Comparison of ENCODE assay signal across 21 mouse cellular contexts in the genomic region with DNA sequence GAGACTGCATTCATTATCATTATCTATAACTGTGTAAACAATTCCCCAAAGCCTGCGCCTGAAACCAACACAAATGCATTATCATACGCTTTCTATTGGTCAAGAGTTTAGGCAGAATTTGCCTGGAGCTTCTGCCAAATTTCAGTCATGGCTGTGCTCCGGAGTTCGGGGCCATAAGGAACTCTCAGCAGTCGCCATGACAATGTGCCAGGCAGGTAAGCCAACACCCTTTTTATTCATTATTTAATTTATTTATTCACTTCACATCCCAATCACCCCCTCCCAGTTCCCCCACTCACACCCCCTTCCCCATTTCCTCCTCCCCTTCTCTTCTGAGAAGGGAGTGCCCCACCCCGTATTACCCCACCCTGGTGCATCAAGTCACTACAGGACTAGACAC.
DNase-seq lines count a peak whose midpoint lies in the region; ATAC-seq lines count a peak whose summit lies in the region.
"Had no signal": no experiment of that assay in that cellular context is flagged by ENCODE, and none has a peak within 500 bp of the region (broad histone marks: within the 10 kb centered on the region; RNA-seq: fewer than 3 reads in every experiment).

No protein-coding gene starts in this region.

- ATAC-seq in cerebellum, adult (ENCODE audit: insufficient number of reproducible peaks, low FRiP score, low TSS enrichment): no peak
- no peak for ATAC-seq in forebrain, embryonic 12.5 days (ENCODE audit: low FRiP score)
- ATAC-seq: activated CD4-positive, CD25-positive, alpha-beta regulatory T cell, adult 4 months; forebrain, embryonic 14.5 days; hindbrain, embryonic 16.5 days; inflammation-experienced regulatory T-cells, adult 6 months; Patski had no signal

- H3K9ac ChIP-seq in forebrain, embryonic 12.5 days: no peak overlapping the region
- H3K9ac ChIP-seq: heart, embryonic 13.5 days; hindbrain, embryonic 12.5 days had no signal

- no peaks in the 10 kb centered on the region for H3K36me3 ChIP-seq in forebrain, embryonic 12.5 days (replicated peaks)
- H3K36me3 ChIP-seq: embryonic facial prominence, embryonic 10.5 days; heart, embryonic 13.5 days; hindbrain, embryonic 12.5 days had no signal

- H3K27ac ChIP-seq in forebrain, embryonic 12.5 days: no peak overlapping the region
- H3K27ac ChIP-seq: embryonic facial prominence, embryonic 10.5 days; gastrocnemius, adult 2 months; heart, embryonic 13.5 days; hindbrain, embryonic 12.5 days had no signal

- no peak overlapping the region for H3K4me2 ChIP-seq in forebrain, embryonic 12.5 days
- H3K4me2 ChIP-seq: heart, embryonic 13.5 days; hindbrain, embryonic 12.5 days had no signal

- no peaks in the 10 kb centered on the region for H3K27me3 ChIP-seq in forebrain, embryonic 12.5 days
- H3K27me3 ChIP-seq: heart, embryonic 13.5 days; hindbrain, embryonic 12.5 days had no signal

- H3K4me1 ChIP-seq in forebrain, embryonic 12.5 days: peaks cover 13% of the 10 kb centered on the region; the same call in 1 of the 2 replicates
- H3K4me1 ChIP-seq: hindbrain, embryonic 12.5 days had no signal

- 84% methylated on average over 6 of the region's 6 CpGs for WGBS in forebrain, embryonic 12.5 days

- no peak overlapping the region for H3K4me3 ChIP-seq in forebrain, embryonic 12.5 days (replicated peaks)
- H3K4me3 ChIP-seq: embryonic facial prominence, embryonic 10.5 days; gastrocnemius, adult 2 months; heart, embryonic 13.5 days; hindbrain, embryonic 12.5 days had no signal

- peak; percentile 34 for DNase-seq in cerebellum, adult 11-12 months
- DNase-seq in cerebellum, adult 8-10 months: peak; percentile 16
- peak; percentile 41 to 71 for DNase-seq in cerebellum, postnatal 14 days
- DNase-seq in adrenal gland, adult 8-10 months: no peak
- DNase-seq in embryo, embryonic 10.5 days (ENCODE audit: low spot score): no peak
- DNase-seq: adrenal gland, adult 2 months; gastrocnemius, adult 2 months; gastrocnemius, postnatal 25 days; heart, postnatal 4 days; kidney, adult 11 months; kidney, adult 9 months had no signal

- H3K9me3 ChIP-seq in forebrain, embryonic 12.5 days: no peaks in the 10 kb centered on the region
- H3K9me3 ChIP-seq: embryonic facial prominence, embryonic 10.5 days; heart, embryonic 13.5 days; hindbrain, embryonic 12.5 days had no signal

Comparison
In these comparisons a context has a peak if more than half of its experiments do, and no peak if none do; other contexts are left out.
1. DNase-seq: peak in cerebellum, adult 11-12 months (single experiment), cerebellum, adult 8-10 months (single experiment) and cerebellum, postnatal 14 days (2 of 2); none in adrenal gland, adult 8-10 months (single experiment) and embryo, embryonic 10.5 days (single experiment).